Mouse (Mus musculus) urinary bladder, adult 2 months (tissue): Measurements from ENCODE around the gene Nprl2. TPM values are rescaled to one million over a fixed set of nuclear protein-coding genes. Genes with fewer than 3 reads are reported as not detected.

ENCODE experiments used
- polyA plus RNA-seq: library from polyadenylated mRNA; depleted of rRNA; stranded (reverse); fragments of >200 nt; gene quantifications from 2 replicates; pipeline ENCODE4 v1.2.3, GENCODE M21; 2012; rRNA removed

Nprl2 gene
- polyA plus RNA-seq, 1 experiment = 35.2 TPM

Other genes with a start within 250 kb of the Nprl2 start
- gene Cish, start 246.2 kb upstream of the Nprl2 start, polyA plus RNA-seq = 11.7 and 14.7 TPM in 2 replicates
- gene Hemk1, start 203.9 kb upstream of the Nprl2 start, polyA plus RNA-seq = 19.7 and 20.0 TPM in 2 replicates
- gene 6430571L13Rik, start 201.6 kb upstream of the Nprl2 start, polyA plus RNA-seq = 1.7 and 1.9 TPM in 2 replicates
- gene Cacna2d2, start 142.6 kb upstream of the Nprl2 start, polyA plus RNA-seq = 0.46 and 0.84 TPM in 2 replicates
- 33.6 and 34.0 TPM in 2 replicates for gene Tmem115, start 8.3 kb upstream of the Nprl2 start, polyA plus RNA-seq
- 15.2 and 19.4 TPM in 2 replicates for gene Cyb561d2, start within 50 bp of the Nprl2 start, polyA plus RNA-seq
- 0.56 and 0.78 TPM in 2 replicates for gene Zmynd10, start 5.1 kb downstream of the Nprl2 start, polyA plus RNA-seq
- 41.5 and 58.9 TPM in 2 replicates for gene Rassf1, start 9.3 kb downstream of the Nprl2 start, polyA plus RNA-seq
- 43.9 and 50.6 TPM in 2 replicates for gene Tusc2, start 21.0 kb downstream of the Nprl2 start, polyA plus RNA-seq
- gene Hyal2, start 25.7 kb downstream of the Nprl2 start, polyA plus RNA-seq = 24.0 and 35.6 TPM in 2 replicates
- 16.8 and 24.9 TPM in 2 replicates for gene Hyal1, start 34.7 kb downstream of the Nprl2 start, polyA plus RNA-seq
- gene Naa80, start 36.7 kb downstream of the Nprl2 start, polyA plus RNA-seq = 24.6 and 37.3 TPM in 2 replicates
- 0.50 and 0.52 TPM in 2 replicates for gene Hyal3, start 38.6 kb downstream of the Nprl2 start, polyA plus RNA-seq
- 31.3 and 36.0 TPM in 2 replicates for gene Ifrd2, start 45.4 kb downstream of the Nprl2 start, polyA plus RNA-seq
- 57.1 and 71.0 TPM in 2 replicates for gene Sema3b, start 67.0 kb downstream of the Nprl2 start, polyA plus RNA-seq
- gene Gnai2, start 93.1 kb downstream of the Nprl2 start, polyA plus RNA-seq = 449 and 465 TPM in 2 replicates
- 0.44 and 0.45 TPM in 2 replicates for gene Slc38a3, start 127.3 kb downstream of the Nprl2 start, polyA plus RNA-seq
- 0.06 TPM in 1 of 2 replicates, not detected in the other for gene Gnat1, start 137.5 kb downstream of the Nprl2 start, polyA plus RNA-seq
- gene Sema3f, start 168.2 kb downstream of the Nprl2 start, polyA plus RNA-seq = 110 and 111 TPM in 2 replicates
- gene Rbm5, start 228.8 kb downstream of the Nprl2 start, polyA plus RNA-seq = 105 and 116 TPM in 2 replicates